Mouse (Mus musculus): Measurements from ENCODE around the gene Dnm3. TPM values are rescaled to one million over a fixed set of nuclear protein-coding genes. Genes with fewer than 3 reads are reported as not detected.
A peak's percentile ranks its signal among the peaks of the same experiment; 100 is the strongest.

Gene Dnm3
- polyA plus RNA-seq, 1 experiment: 45.3 TPM

DNA sequence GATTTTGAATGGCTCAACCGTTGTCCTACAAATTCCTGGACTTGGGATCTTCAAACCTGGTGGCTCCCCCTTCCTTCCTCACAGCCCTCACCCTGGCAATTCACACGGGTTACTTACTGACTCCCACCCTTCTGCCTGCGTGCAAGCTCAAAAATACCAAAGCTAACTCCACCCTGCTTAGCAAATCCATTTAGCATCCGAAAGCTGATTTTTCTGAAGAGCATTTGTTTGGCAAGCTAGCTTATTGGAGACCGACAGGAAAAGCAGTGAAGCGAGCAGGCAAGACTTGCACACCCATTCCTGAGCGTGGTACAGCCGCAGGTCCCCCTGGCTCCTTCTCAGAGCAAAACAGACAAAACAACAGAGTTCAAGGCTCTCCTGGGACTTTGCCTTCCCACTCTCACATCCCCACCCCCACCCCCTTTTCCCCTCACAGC, 469.2 kb downstream of the Dnm3 start:
- TF ChIP-seq CTCF (IDR thresholded peaks at IDR 0.05; ENCODE audit: borderline replicate concordance, extremely low read depth, insufficient read depth, insufficient read length): no peak
- no peak for TF ChIP-seq POLR2A (IDR thresholded peaks at IDR 0.05; ENCODE audit: borderline replicate concordance, extremely low read depth, insufficient read depth, insufficient read length, poor library complexity, severe bottlenecking)
- DNase-seq (ENCODE audit: low read depth): peak; percentile 39

DNA sequence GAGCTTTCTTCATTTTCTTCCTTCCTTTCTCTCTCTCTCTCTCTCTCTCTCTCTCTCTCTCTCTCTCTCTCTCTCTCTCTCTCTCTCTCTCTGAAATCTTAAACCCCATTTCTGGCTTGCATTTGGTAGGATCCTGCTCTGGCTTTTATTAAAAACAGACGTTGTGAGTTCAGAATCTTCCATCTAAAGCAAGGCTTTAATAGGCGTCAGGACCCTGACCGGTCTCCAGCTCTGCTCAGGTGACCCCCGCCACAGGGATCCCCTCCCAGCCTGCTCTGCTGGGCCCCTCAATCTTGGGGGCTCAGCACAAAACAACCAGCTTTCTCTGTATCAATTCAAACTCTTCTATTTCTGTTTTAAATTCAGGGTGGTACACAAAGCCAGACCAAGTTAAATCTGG, 469.6 kb downstream of the Dnm3 start:
- no peak for DNase-seq (ENCODE audit: low read depth)
- TF ChIP-seq CTCF (IDR thresholded peaks at IDR 0.05; ENCODE audit: borderline replicate concordance, extremely low read depth, insufficient read depth, insufficient read length) (no peak), POLR2A (IDR thresholded peaks at IDR 0.05; ENCODE audit: borderline replicate concordance, extremely low read depth, insufficient read depth, insufficient read length, poor library complexity, severe bottlenecking) (no peak)

DNA sequence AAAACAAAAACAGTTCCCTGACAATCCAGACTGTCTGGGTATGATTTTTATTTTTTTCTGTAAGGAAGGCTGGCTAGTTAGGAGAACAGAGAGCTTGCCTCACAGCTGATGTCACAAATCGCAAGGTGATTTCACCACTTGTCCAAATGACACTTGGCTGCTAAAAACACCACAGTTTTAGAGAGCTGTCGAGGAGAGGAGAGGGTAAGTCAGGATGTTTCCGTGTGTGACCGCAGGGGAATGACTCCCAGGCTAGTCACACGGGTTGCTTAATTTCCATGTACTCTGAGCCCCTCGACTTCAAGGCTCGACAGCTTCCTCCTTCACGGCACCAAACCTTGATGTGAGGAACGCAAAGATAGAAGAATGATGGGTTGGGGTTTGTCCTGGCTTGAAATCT, 471.7 kb downstream of the Dnm3 start:
- TF ChIP-seq CTCF (IDR thresholded peaks at IDR 0.05; ENCODE audit: borderline replicate concordance, extremely low read depth, insufficient read depth, insufficient read length) (no peak), POLR2A (IDR thresholded peaks at IDR 0.05; ENCODE audit: borderline replicate concordance, extremely low read depth, insufficient read depth, insufficient read length, poor library complexity, severe bottlenecking) (no peak)
- DNase-seq (ENCODE audit: low read depth): no peak

DNA sequence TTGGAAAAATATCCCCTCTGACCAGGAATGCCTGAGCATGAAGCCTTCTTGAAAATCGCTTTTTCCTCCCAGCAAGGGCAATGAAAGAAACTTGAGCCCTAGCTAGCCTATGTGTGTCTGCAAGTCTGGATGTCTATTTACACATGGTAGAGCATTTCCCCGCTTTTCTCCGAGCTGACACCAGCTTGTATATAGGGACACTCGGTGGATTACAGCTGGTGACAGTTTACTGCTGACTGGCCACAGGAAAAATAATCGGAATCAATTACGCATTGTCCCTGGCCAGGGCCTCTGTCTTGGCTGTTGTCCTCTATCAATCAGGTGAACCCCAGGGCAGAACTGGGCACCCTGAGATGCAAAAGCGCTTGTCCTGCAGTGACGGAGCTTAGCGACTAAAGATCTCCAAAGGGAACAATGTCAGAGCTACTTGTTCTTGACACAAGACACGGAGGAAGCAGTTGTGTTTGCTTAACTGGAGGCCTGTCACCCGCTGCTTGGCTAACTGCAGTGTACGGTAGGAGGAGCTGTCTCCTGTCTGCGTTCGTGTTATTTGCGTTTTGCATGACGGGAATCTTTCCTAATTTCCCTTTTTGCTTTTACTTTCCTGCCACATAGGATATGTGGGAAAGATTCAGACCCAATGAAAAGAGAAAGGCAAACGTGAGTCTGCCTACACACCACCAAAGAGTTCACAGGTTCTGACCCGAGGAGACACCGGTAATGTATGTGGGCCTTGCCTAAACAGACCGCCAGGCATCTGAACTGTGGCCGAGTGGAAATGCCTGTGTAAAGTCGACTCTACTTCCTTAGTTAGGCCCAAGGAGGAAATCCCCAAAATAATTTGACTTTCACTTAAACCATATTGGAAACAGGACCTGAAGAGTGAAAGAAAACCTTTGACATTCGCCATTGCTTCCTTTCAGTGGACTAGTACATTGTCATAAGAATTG, 472.7 kb downstream of the Dnm3 start:
- no peak for TF ChIP-seq POLR2A (IDR thresholded peaks at IDR 0.05; ENCODE audit: borderline replicate concordance, extremely low read depth, insufficient read depth, insufficient read length, poor library complexity, severe bottlenecking)
- TF ChIP-seq CTCF (IDR thresholded peaks at IDR 0.05; ENCODE audit: borderline replicate concordance, extremely low read depth, insufficient read depth, insufficient read length): peak; percentile 36; the same call in 1 of the 2 replicates
- DNase-seq (ENCODE audit: low read depth): peak; percentile 70

DNA sequence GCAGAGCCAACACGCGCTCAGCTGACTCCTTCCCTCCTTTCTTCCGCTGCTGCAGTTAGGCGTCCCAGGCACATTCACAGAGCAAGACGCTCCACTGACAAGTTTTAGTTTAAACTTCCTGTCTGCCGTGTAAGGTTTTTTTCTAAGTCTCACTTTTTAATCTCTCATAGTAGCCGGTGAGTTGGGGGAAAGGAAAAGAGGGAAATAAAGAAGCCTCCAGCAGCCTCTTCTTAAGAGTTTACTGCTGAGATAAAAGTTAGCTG, 473.4 kb downstream of the Dnm3 start:
- TF ChIP-seq CTCF (IDR thresholded peaks at IDR 0.05; ENCODE audit: borderline replicate concordance, extremely low read depth, insufficient read depth, insufficient read length): no peak
- no peak for TF ChIP-seq POLR2A (IDR thresholded peaks at IDR 0.05; ENCODE audit: borderline replicate concordance, extremely low read depth, insufficient read depth, insufficient read length, poor library complexity, severe bottlenecking)
- DNase-seq (ENCODE audit: low read depth): no peak

DNA sequence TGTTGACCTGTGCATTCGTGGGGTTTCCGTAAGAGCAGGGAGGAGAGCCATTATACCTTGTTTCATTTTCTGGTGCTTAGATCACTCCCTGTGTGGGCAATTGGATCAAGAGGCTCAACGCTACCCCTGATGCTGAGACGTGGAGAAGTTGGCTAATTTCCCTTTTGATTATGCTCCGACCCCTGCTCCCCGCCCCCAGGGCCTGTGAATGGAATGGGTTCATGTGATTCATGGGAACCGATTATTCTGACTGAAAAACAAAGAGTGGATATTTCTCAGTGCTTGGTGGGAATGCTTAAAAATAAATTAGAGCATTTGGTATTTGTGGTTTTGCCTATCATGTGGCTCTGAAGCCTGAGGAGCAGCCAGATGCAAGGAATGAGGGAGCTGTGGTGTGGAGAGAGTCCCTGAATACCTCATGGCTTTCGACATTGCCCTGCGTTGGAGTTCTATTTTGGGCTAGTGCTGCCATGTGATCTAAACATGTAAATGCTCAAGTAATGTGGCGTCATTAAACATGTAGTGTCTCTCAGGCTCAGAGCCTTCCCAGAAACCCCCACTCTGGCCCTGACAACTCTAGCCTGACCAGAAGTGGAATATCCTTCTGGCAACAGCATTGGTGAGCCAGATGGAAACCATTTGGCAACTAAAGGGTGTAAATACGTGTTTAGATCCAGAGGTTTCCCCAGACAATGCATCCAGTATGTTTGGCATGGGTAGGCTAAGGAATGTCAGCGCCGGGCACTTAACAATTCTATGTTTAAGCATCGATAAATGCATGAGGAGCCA, 473.9 kb downstream of the Dnm3 start:
- peak; percentile 51 for DNase-seq (ENCODE audit: low read depth)
- TF ChIP-seq POLR2A (IDR thresholded peaks at IDR 0.05; ENCODE audit: borderline replicate concordance, extremely low read depth, insufficient read depth, insufficient read length, poor library complexity, severe bottlenecking) (no peak), CTCF (IDR thresholded peaks at IDR 0.05; ENCODE audit: borderline replicate concordance, extremely low read depth, insufficient read depth, insufficient read length) (no peak)

DNA sequence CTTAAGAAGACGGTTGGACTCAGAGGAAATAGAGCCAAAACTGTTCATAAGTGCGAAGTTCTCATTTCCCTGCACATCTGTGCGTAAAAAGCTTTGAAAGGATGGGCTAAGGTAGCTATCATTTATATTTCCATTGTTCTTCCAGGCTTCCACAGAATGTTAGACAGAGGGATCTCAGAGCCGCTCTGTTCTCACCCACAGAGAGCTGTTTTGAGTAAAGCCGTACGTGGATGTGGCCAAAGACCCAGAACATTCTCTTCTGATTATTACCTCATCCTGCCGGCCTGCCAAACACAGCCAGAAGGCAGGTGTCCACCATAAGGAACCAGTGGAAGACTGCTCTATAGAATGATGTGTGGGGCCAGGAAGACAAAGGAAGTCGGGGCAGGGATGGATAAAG, 476.5 kb downstream of the Dnm3 start:
- TF ChIP-seq POLR2A (IDR thresholded peaks at IDR 0.05; ENCODE audit: borderline replicate concordance, extremely low read depth, insufficient read depth, insufficient read length, poor library complexity, severe bottlenecking) (no peak), CTCF (IDR thresholded peaks at IDR 0.05; ENCODE audit: borderline replicate concordance, extremely low read depth, insufficient read depth, insufficient read length) (no peak)
- DNase-seq (ENCODE audit: low read depth): no peak

DNA sequence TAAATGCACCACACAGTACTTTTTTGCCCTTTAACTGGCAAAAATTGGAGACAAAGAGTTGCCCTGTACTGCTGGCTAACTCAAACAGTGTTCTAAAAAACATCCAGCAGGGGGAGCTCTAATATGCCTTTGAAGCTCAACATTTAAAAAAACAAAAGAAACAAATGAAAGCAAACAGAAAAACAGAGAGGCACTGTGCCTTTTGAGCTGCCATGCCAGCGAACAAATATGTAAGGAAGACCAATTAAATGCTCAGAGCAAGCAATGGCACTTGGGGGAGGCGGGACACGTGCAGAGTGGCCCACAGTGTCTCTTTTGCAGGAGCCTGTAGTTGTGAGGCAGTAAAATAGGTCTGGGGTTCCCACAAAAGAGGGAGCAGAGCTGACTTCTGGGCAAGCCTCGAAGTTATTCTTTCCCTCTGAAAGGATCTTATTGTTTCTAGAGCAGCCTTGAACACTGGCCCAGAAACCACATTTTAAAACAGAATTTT, 477.9 kb downstream of the Dnm3 start:
- no peak for TF ChIP-seq POLR2A (IDR thresholded peaks at IDR 0.05; ENCODE audit: borderline replicate concordance, extremely low read depth, insufficient read depth, insufficient read length, poor library complexity, severe bottlenecking)
- peak; percentile 49; the same call in 1 of the 2 replicates for TF ChIP-seq CTCF (IDR thresholded peaks at IDR 0.05; ENCODE audit: borderline replicate concordance, extremely low read depth, insufficient read depth, insufficient read length)
- DNase-seq (ENCODE audit: low read depth): peak; percentile 95

DNA sequence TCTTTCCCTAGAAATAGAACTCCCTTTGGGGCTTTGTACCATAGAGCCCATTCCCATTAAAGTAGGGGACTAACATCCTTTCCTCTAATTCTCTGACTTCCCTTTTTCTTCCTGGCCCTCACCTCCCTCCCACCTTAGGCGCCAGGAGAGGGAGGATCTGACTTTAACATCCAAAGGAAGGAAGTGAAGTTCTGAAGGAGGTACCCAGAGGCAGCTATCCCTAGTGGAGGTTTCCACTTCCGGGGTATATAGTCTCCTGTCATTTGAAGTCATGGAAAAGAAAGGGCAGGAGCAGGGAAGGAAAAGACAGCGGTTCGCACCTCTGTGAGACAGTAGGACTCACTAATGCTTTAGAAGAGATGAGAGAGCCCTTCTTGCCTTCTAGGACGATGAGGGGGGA, 478.5 kb downstream of the Dnm3 start:
- no peak for TF ChIP-seq POLR2A (IDR thresholded peaks at IDR 0.05; ENCODE audit: borderline replicate concordance, extremely low read depth, insufficient read depth, insufficient read length, poor library complexity, severe bottlenecking)
- no peak for TF ChIP-seq CTCF (IDR thresholded peaks at IDR 0.05; ENCODE audit: borderline replicate concordance, extremely low read depth, insufficient read depth, insufficient read length)
- no peak for DNase-seq (ENCODE audit: low read depth)

DNA sequence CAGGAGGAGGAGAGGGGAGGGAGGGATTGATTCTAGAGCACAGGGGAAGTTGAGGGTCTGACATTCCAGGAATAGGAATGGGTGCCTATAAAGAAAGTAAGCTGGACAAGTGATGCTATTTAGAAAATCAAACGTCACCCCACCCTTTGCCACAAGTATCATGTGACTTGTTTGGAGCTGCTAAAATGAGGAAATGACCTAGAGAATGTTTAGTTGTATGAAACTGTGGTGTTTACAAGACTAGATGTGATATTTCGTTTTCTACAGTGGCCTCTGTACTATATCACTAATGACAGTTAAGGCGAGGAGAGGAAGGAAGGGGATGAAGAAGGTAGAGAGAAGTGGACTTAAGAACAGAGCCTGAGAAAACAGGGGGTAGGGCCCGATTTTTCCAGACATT, 479.1 kb downstream of the Dnm3 start:
- TF ChIP-seq CTCF (IDR thresholded peaks at IDR 0.05; ENCODE audit: borderline replicate concordance, extremely low read depth, insufficient read depth, insufficient read length): no peak
- no peak for TF ChIP-seq POLR2A (IDR thresholded peaks at IDR 0.05; ENCODE audit: borderline replicate concordance, extremely low read depth, insufficient read depth, insufficient read length, poor library complexity, severe bottlenecking)
- no peak for DNase-seq (ENCODE audit: low read depth)

DNA sequence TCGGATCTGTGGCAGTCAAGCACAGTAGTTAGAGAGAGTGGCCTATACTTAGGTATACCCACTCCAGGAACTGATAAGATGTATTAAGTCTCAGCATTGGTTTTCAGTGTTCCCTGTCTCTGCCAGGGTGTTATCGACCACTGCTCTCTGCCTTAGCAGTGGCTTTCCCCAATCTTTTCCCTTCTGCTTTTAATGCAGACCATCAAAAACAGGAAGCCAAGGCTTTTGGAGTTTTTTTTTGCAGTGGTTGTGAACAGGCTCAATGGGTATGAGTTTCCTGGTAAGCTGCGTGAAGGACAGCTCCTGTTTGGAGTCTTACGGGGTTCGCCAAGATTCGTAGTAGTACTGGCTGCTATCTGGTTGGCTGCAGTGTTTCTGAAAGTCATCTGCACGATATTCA, 485.4 kb downstream of the Dnm3 start:
- TF ChIP-seq CTCF (IDR thresholded peaks at IDR 0.05; ENCODE audit: borderline replicate concordance, extremely low read depth, insufficient read depth, insufficient read length) (no peak), POLR2A (IDR thresholded peaks at IDR 0.05; ENCODE audit: borderline replicate concordance, extremely low read depth, insufficient read depth, insufficient read length, poor library complexity, severe bottlenecking) (no peak)
- no peak for DNase-seq (ENCODE audit: low read depth)
